In genomic region chr14:20144093-20144492, GRCm38 (mm10) we compare ENCODE assay signal across 11 mouse cellular contexts. TPM values are rescaled to one million over a fixed set of nuclear protein-coding genes. Genes with fewer than 3 reads are reported as not detected.
DNase-seq lines count a peak whose midpoint lies in the region; ATAC-seq and TF ChIP-seq lines count a peak whose summit lies in the region.
"Had no signal": no experiment of that assay in that cellular context is flagged by ENCODE, and none has a peak within 500 bp of the region (broad histone marks: within the 10 kb centered on the region; RNA-seq: fewer than 3 reads in every experiment).

No protein-coding gene starts in this region.

- WGBS in forebrain, embryonic 12.5 days, result 25% methylated on average over 4 of the region's 4 CpGs
- 63% methylated on average over 4 of the region's 4 CpGs for WGBS in neural tube, embryonic 14.5 days
- WGBS in lung, adult 2 months, result 87% methylated on average over 4 of the region's 4 CpGs

- no peak overlapping the region for H3K4me2 ChIP-seq in forebrain, embryonic 12.5 days
- H3K4me2 ChIP-seq in neural tube, embryonic 14.5 days (ENCODE audit: low read depth, low read length), result no peak overlapping the region
- H3K4me2 ChIP-seq: lung, embryonic 14.5 days had no signal

- H3K4me1 ChIP-seq in megakaryocyte, embryonic 14.5 days, result peaks cover 63% of the 10 kb centered on the region
- peaks cover 15% of the 10 kb centered on the region for H3K4me1 ChIP-seq in forebrain, embryonic 12.5 days
- H3K4me1 ChIP-seq in neural tube, embryonic 14.5 days (ENCODE audit: control insufficient read depth, insufficient read depth, low read length), result no peaks in the 10 kb centered on the region
- H3K4me1 ChIP-seq in lung, adult 2 months (ENCODE audit: control insufficient read depth, insufficient read depth, low read length), result no peaks in the 10 kb centered on the region

- peak; percentile 11 to 33 for DNase-seq in layer of hippocampus, postnatal 10 days (ENCODE audit: low spot score in 2 of 2)
- no peak for DNase-seq in frontal cortex, postnatal 25 days (ENCODE audit: low spot score in 2 of 2)
- no peak for DNase-seq in lung, adult 2 months
- no peak for DNase-seq in c-Kit-positive CD71-positive TER-119-positive erythroid progenitor cells, embryonic 14.5 days (ENCODE audit: low spot score)
- DNase-seq: gastrocnemius, adult 2 months; lung, embryonic 14.5 days had no signal

- ATAC-seq in megakaryocyte, adult 5-6 weeks (ENCODE audit: poor library complexity, severe bottlenecking), result no peak
- ATAC-seq in forebrain, embryonic 12.5 days (ENCODE audit: low FRiP score), result peak; percentile 77
- ATAC-seq in neural tube, embryonic 14.5 days (ENCODE audit: low read depth), result peak; percentile 38; the same call in 1 of the 2 replicates

- H3K27ac ChIP-seq in forebrain, embryonic 12.5 days, result peak overlapping the region; percentile 80
- H3K27ac ChIP-seq in neural tube, embryonic 14.5 days (ENCODE audit: low read depth, low read length), result peak overlapping the region; percentile 6; the same call in 1 of the 2 replicates
- H3K27ac ChIP-seq: gastrocnemius, adult 2 months; kidney, postnatal 0 days had no signal

- no peaks in the 10 kb centered on the region for H3K9me3 ChIP-seq in megakaryocyte, embryonic 14.5 days
- H3K9me3 ChIP-seq in forebrain, embryonic 12.5 days, result no peaks in the 10 kb centered on the region
- no peaks in the 10 kb centered on the region for H3K9me3 ChIP-seq in neural tube, embryonic 14.5 days (ENCODE audit: control insufficient read depth, low read length)

- peak overlapping the region; percentile 43 for H3K4me3 ChIP-seq in megakaryocyte, embryonic 14.5 days (replicated peaks)
- no peak overlapping the region for H3K4me3 ChIP-seq in forebrain, embryonic 12.5 days (replicated peaks)
- H3K4me3 ChIP-seq in neural tube, embryonic 14.5 days (ENCODE audit: low read depth, low read length), result no peak overlapping the region
- H3K4me3 ChIP-seq in lung, adult 2 months (replicated peaks; ENCODE audit: extremely low read depth, low read depth, low read length), result no peak overlapping the region
- H3K4me3 ChIP-seq: gastrocnemius, adult 2 months had no signal

- H3K9ac ChIP-seq in forebrain, embryonic 12.5 days, result no peak overlapping the region
- no peak overlapping the region for H3K9ac ChIP-seq in neural tube, embryonic 14.5 days (replicated peaks; ENCODE audit: low read depth, low read length)
- H3K9ac ChIP-seq: lung, embryonic 14.5 days had no signal

- TF ChIP-seq CTCF in lung, adult 2 months (IDR thresholded peaks at IDR 0.05; ENCODE audit: insufficient read depth, low read length), result no peak

- TF ChIP-seq POLR2A in lung, adult 2 months (IDR thresholded peaks at IDR 0.05; ENCODE audit: borderline replicate concordance, extremely low read depth, low read depth, low read length), result no peak

- peaks cover 100% of the 10 kb centered on the region for H3K36me3 ChIP-seq in megakaryocyte, embryonic 14.5 days (replicated peaks; ENCODE audit: low read length)
- H3K36me3 ChIP-seq in forebrain, embryonic 12.5 days (replicated peaks), result peaks cover 57% of the 10 kb centered on the region
- H3K36me3 ChIP-seq in neural tube, embryonic 14.5 days (ENCODE audit: control insufficient read depth, insufficient read depth, low read length), result no peaks in the 10 kb centered on the region

- no peaks in the 10 kb centered on the region for H3K27me3 ChIP-seq in megakaryocyte, embryonic 14.5 days (replicated peaks)
- no peaks in the 10 kb centered on the region for H3K27me3 ChIP-seq in forebrain, embryonic 12.5 days
- H3K27me3 ChIP-seq in neural tube, embryonic 14.5 days (ENCODE audit: control insufficient read depth, insufficient read depth, low read length), result no peaks in the 10 kb centered on the region

RNA-seq across cellular contexts. Expression of gene Saysd1, which starts 5.8 kb away (rescaled TPM):
- 9.9 and 29.2 TPM in 2 replicates for polyA plus RNA-seq in megakaryocyte, embryonic 14.5 days (2012; ENCODE audit: insufficient read depth, low replicate concordance)
- 3.9 and 4.1 TPM in 2 replicates for total RNA-seq in megakaryocyte, adult 5-6 weeks (2015)
- 1.5 and 1.7 TPM in 2 replicates for total RNA-seq in megakaryocyte, adult 5-6 weeks (2017)
- 10.5 and 11.0 TPM in 2 replicates for polyA plus RNA-seq in forebrain, embryonic 12.5 days (2016; fragmentation: Nextera tagmentation; extraction: Ambion mirVana)
- total RNA-seq in layer of hippocampus, postnatal 10 days (2021), result 1 to 10 TPM; 4.8 to 5.0 TPM
- polyA plus RNA-seq in neural tube, embryonic 14.5 days (2014; fragmentation: Nextera tagmentation; extraction: Ambion mirVana), result 15.5 and 16.0 TPM in 2 replicates
- polyA plus RNA-seq in lung, adult 2 months (2012; rRNA removed), result 9.9 and 11.9 TPM in 2 replicates

RNA-seq across cellular contexts. Expression of gene Kcnk5, which starts 37.5 kb away (rescaled TPM):
- polyA plus RNA-seq in megakaryocyte, embryonic 14.5 days (2012; ENCODE audit: insufficient read depth, low replicate concordance), result 13.5 and 15.9 TPM in 2 replicates
- total RNA-seq in megakaryocyte, adult 5-6 weeks (2015), result 0.13 and 0.30 TPM in 2 replicates
- 0.22 and 2.0 TPM in 2 replicates for total RNA-seq in megakaryocyte, adult 5-6 weeks (2017)
- 12.5 and 13.8 TPM in 2 replicates for polyA plus RNA-seq in forebrain, embryonic 12.5 days (2016; fragmentation: Nextera tagmentation; extraction: Ambion mirVana)
- total RNA-seq in layer of hippocampus, postnatal 10 days (2021), result under 1 TPM; 0.21 to 0.33 TPM
- 0.32 and 1.5 TPM in 2 replicates for polyA plus RNA-seq in neural tube, embryonic 14.5 days (2014; fragmentation: Nextera tagmentation; extraction: Ambion mirVana)
- polyA plus RNA-seq in lung, adult 2 months (2012; rRNA removed), result 4.3 and 5.7 TPM in 2 replicates

Comparison
In these comparisons a context has a peak if more than half of its experiments do, and no peak if none do; other contexts are left out.
1. DNase-seq: peak in layer of hippocampus, postnatal 10 days (2 of 2); none in frontal cortex, postnatal 25 days (0 of 2), lung, adult 2 months (single experiment) and c-Kit-positive CD71-positive TER-119-positive erythroid progenitor cells, embryonic 14.5 days (single experiment).